Mouse (Mus musculus) CH12.LX (cell line): ENCODE results near the gene 1700021F05Rik. TPM values are rescaled to one million over a fixed set of nuclear protein-coding genes. Genes with fewer than 3 reads are reported as not detected.
A peak's percentile ranks its signal among the peaks of the same experiment; 100 is the strongest.

Source experiments
- DNase-seq: peaks from one replicate; pipeline ENCODE4 v3.0.0-alpha.2; 2013; ENCODE audit errors: extremely low read depth
- H3K27ac ChIP-seq: 2 replicates; pipeline ENCODE4 v1.5.1; 2012; ENCODE audit warnings: low read depth, mild to moderate bottlenecking, control low read depth, moderate library complexity; ENCODE audit not compliant: insufficient read depth
- H3K27me3 ChIP-seq: replicated peaks from 2 replicates; pipeline ENCODE3; 2012; ENCODE audit warnings: inconsistent platforms
- H3K36me3 ChIP-seq, 2 experiments: replicated peaks in 1 of 2; 2 replicates each; pipeline versions ENCODE3 to v1.6.1; 2012; ENCODE audit warnings: inconsistent platforms in 1 of 2, low read length in 1 of 2, mild to moderate bottlenecking in 1 of 2, mixed read lengths in 1 of 2, moderate library complexity in 1 of 2; ENCODE audit not compliant: control insufficient read depth in 1 of 2, insufficient read depth in 1 of 2
- H3K4me1 ChIP-seq, 2 experiments: 2 replicates each; pipeline ENCODE4 v1.6.1; 2012; ENCODE audit warnings: inconsistent platforms in 1 of 2, moderate library complexity in 1 of 2; ENCODE audit not compliant: insufficient read depth in 2 of 2, control insufficient read depth in 1 of 2
- H3K4me2 ChIP-seq: 2 replicates; pipeline ENCODE4 v1.6.1; 2012; ENCODE audit warnings: low read depth, mild to moderate bottlenecking, control low read depth; ENCODE audit not compliant: poor library complexity, insufficient read depth, severe bottlenecking
- H3K4me3 ChIP-seq, 3 experiments: fragments of 150-350 bp in 1 of 3; sonication (generic) in 1 of 3; replicated peaks in 1 of 3; 2 replicates each; pipeline versions ENCODE3 to v1.5.1; 2011 to 2012; ENCODE audit warnings: low read depth in 2 of 3, low read length in 2 of 3, mild to moderate bottlenecking in 2 of 3, moderate library complexity in 2 of 3, control low read depth in 1 of 3, improper control_type of control experiment in 1 of 3, inconsistent platforms in 1 of 3, mixed read lengths in 1 of 3; ENCODE audit not compliant: poor library complexity in 1 of 3
- H3K79me2 ChIP-seq: replicated peaks from 2 replicates; pipeline ENCODE4 v1.6.1; 2012; ENCODE audit warnings: mild to moderate bottlenecking, moderate library complexity; ENCODE audit not compliant: control insufficient read depth, poor library complexity, insufficient read depth, severe bottlenecking; ENCODE audit errors: extremely low read depth
- H3K9ac ChIP-seq: 2 replicates; pipeline ENCODE4 v1.6.1; 2012; ENCODE audit warnings: low read depth, mild to moderate bottlenecking, control low read depth, moderate library complexity; ENCODE audit not compliant: insufficient read depth
- H3K9me3 ChIP-seq: replicated peaks from 2 replicates; pipeline ENCODE3; 2012; ENCODE audit warnings: low read length, inconsistent platforms, mixed read lengths
- BHLHE40 ChIP-seq: IDR thresholded peaks from 2 replicates; pipeline ENCODE4 v1.6.1; 2011; ENCODE audit warnings: mild to moderate bottlenecking, low read depth, low read length, improper control_type of control experiment
- CHD1 ChIP-seq: IDR thresholded peaks from 2 replicates; pipeline ENCODE4 v1.6.1; 2012; ENCODE audit warnings: low read depth, low read length, improper control_type of control experiment, inconsistent platforms
- CTCF ChIP-seq, 2 experiments: IDR thresholded peaks in 1 of 2; conservative IDR thresholded peaks in 1 of 2; 2 replicates each; pipeline ENCODE4 v1.5.1; 2011 to 2012; ENCODE audit warnings: low read depth in 2 of 2, low read length in 2 of 2, improper control_type of control experiment in 1 of 2, inconsistent platforms in 1 of 2, mild to moderate bottlenecking in 1 of 2, moderate library complexity in 1 of 2
- ETS1 ChIP-seq: conservative IDR thresholded peaks from 2 replicates; pipeline ENCODE4 v1.6.1; 2012; ENCODE audit warnings: low read depth, mild to moderate bottlenecking, inconsistent platforms, low read length, improper control_type of control experiment, moderate library complexity
- IRF4 ChIP-seq: IDR thresholded peaks from 2 replicates; pipeline ENCODE4 v1.6.1; 2014; ENCODE audit warnings: low read depth, mild to moderate bottlenecking, inconsistent platforms, low read length, improper control_type of control experiment
- JUN ChIP-seq: IDR thresholded peaks from 2 replicates; pipeline ENCODE4 v1.6.1; 2011; ENCODE audit warnings: low read depth, mild to moderate bottlenecking, low read length, improper control_type of control experiment, moderate library complexity; ENCODE audit not compliant: insufficient read depth
- JUND ChIP-seq: conservative IDR thresholded peaks from 2 replicates; pipeline ENCODE4 v1.6.1; 2011; ENCODE audit warnings: low read depth, low read length, improper control_type of control experiment
- KAT2A ChIP-seq: IDR thresholded peaks from 2 replicates; pipeline ENCODE4 v1.6.1; 2012; ENCODE audit warnings: low read length, improper control_type of control experiment, inconsistent platforms; ENCODE audit not compliant: insufficient replicate concordance
- MAX ChIP-seq: IDR thresholded peaks from 2 replicates; pipeline ENCODE4 v1.6.1; 2011; ENCODE audit warnings: low read length, improper control_type of control experiment
- MAZ ChIP-seq: IDR thresholded peaks from 2 replicates; pipeline ENCODE4 v1.6.1; 2012; ENCODE audit warnings: low read depth, mild to moderate bottlenecking, inconsistent platforms, low read length, improper control_type of control experiment, moderate library complexity
- NELFE ChIP-seq: IDR thresholded peaks from 2 replicates; pipeline ENCODE4 v1.6.1; 2011; ENCODE audit warnings: low read depth, low read length, improper control_type of control experiment
- SIN3A ChIP-seq: IDR thresholded peaks from 2 replicates; pipeline ENCODE4 v1.6.1; 2012; ENCODE audit warnings: low read length, improper control_type of control experiment, inconsistent platforms
- SMC3 ChIP-seq: IDR thresholded peaks from 2 replicates; pipeline ENCODE4 v1.6.1; 2011; ENCODE audit warnings: low read depth, low read length, improper control_type of control experiment
- TCF12 ChIP-seq: IDR thresholded peaks from 2 replicates; pipeline ENCODE4 v1.6.1; 2014; ENCODE audit warnings: low read depth, mild to moderate bottlenecking, inconsistent platforms, low read length, improper control_type of control experiment
- ZNF384 ChIP-seq: IDR thresholded peaks from 2 replicates; pipeline ENCODE4 v1.6.1; 2012; ENCODE audit warnings: low read depth, low read length, improper control_type of control experiment, inconsistent platforms
- dilution Hi-C: fragments of 300-500 bp; cut with MboI; formaldehyde crosslinking; loops from 2 replicates; pipeline ENCODE4 v1.14.3; 2020; ENCODE audit warnings: low sequenced_read_pairs; ENCODE audit not compliant: extremely low pct_unique_long_range_greater_than_20kb, extremely low pct_ligation_motif_present
- in situ Hi-C: fragments of 300-500 bp; cut with MboI; formaldehyde crosslinking; loops from 3 replicates; pipeline ENCODE4 v1.14.3; 2019; ENCODE audit warnings: low sequenced_read_pairs, low pct_ligation_motif_present, low pct_unique_long_range_greater_than_20kb, mixed read lengths
- polyA plus RNA-seq: library from polyadenylated mRNA; unstranded; fragments of >175 nt; gene quantifications from 2 replicates; pipeline ENCODE4 v1.2.1, GENCODE M21; 2012; ENCODE audit warnings: low read depth; ENCODE audit not compliant: insufficient read length
- total RNA-seq, 2 experiments: library from RNA; depleted of rRNA; stranded (reverse); fragments of 300-350 nt in 1 of 2; fragments of >200 nt in 1 of 2; gene quantifications; 2 replicates each; pipeline ENCODE4 v1.2.3; 2012 to 2014

The 1700021F05Rik gene
- total and polyA plus RNA-seq, 3 experiments: 33.0 to 70.3 (median 53.0) TPM

GRCm38 (mm10) chr10:43561311-43561710 lies 20.5 kb upstream of the 1700021F05Rik start:
- no peak for DNase-seq
- no peak overlapping the region for H3K27ac ChIP-seq
- peaks cover 6% of the 10 kb centered on the region for H3K9me3 ChIP-seq
- TF ChIP-seq MAZ (no peak), CTCF (conservative IDR thresholded peaks at IDR 0.05 in 1 of 2, IDR thresholded peaks at IDR 0.05 in 1 of 2; ENCODE audit: low read depth in 2 of 2, low read length in 2 of 2) (peak in 1 of 2 experiments; percentile 4; a peak in 1 of 4 replicates)
- no peak overlapping the region for H3K4me3 ChIP-seq
- dilution Hi-C loops (no loop called here), in situ Hi-C loops (loop anchor here (25.0 kb wide), 1 partner anchor 626 kb away; no protein-coding TSS in a partner anchor)
- H3K27me3 ChIP-seq: no peaks in the 10 kb centered on the region
- no peaks in the 10 kb centered on the region for H3K79me2 ChIP-seq
- H3K4me2 ChIP-seq: no peak overlapping the region
- no peaks in the 10 kb centered on the region for H3K36me3 ChIP-seq
- no peak overlapping the region for H3K9ac ChIP-seq
- H3K4me1 ChIP-seq: peaks cover 9 to 14% of the 10 kb centered on the region in 2 experiments; a peak in 3 of 4 replicates

DNA sequence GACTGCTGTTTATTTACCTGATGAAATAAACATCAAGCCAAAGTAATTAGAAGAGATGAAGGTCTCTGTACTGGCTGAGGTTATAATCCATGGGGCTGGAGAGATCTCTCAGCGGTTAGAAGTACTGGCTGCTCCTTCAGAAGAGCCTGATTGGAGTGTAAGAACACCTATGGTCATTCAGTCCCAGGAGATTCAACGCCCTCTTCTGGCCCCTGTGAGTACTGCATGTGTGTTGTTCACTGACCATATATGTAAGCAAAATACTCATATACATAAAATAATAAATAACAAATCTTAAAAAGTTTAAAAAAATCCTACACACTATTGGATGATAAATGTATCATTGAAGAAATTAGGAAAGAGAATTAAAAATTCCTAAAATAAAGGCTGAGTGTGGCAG lies 20.0 kb upstream of the 1700021F05Rik start:
- dilution Hi-C loops: no loop called here
- no peak for TF ChIP-seq ZNF384
- TF ChIP-seq CHD1: no peak
- no peak for TF ChIP-seq IRF4
- TF ChIP-seq MAZ: no peak
- TF ChIP-seq CTCF (conservative IDR thresholded peaks at IDR 0.05 in 1 of 2, IDR thresholded peaks at IDR 0.05 in 1 of 2; ENCODE audit: low read depth in 2 of 2, low read length in 2 of 2): peak; percentile 34 to 37; a peak in 2 of 4 replicates
- TF ChIP-seq NELFE: no peak
- no peak for TF ChIP-seq TCF12
- TF ChIP-seq MAX: no peak
- TF ChIP-seq ETS1: no peak
- no peak for TF ChIP-seq KAT2A
- no peak for TF ChIP-seq BHLHE40
- no peak for TF ChIP-seq JUND
- no peak for TF ChIP-seq JUN
- TF ChIP-seq SMC3: 0 out of 2 replicates have a peak, but pooled peaks have one; percentile 6
- no peak for TF ChIP-seq SIN3A
- TF ChIP-seq, all 38 proteins: peak for 2
- H3K4me1 ChIP-seq: peaks cover 9 to 14% of the 10 kb centered on the region in 2 experiments; a peak in 3 of 4 replicates
- no peak for DNase-seq
- H3K79me2 ChIP-seq: no peaks in the 10 kb centered on the region
- no peak overlapping the region for H3K4me2 ChIP-seq
- peaks cover 6% of the 10 kb centered on the region for H3K9me3 ChIP-seq
- in situ Hi-C loops: loop anchor here (25.0 kb wide), 1 partner anchor 627 kb away; no protein-coding TSS in a partner anchor
- H3K4me3 ChIP-seq: no peak overlapping the region
- H3K9ac ChIP-seq: no peak overlapping the region
- H3K36me3 ChIP-seq: no peaks in the 10 kb centered on the region
- no peak overlapping the region for H3K27ac ChIP-seq
- no peaks in the 10 kb centered on the region for H3K27me3 ChIP-seq
